Mouse (Mus musculus) hindbrain, embryonic 11.5 days (tissue): ENCODE data around the gene St6galnac3. TPM values are rescaled to one million over a fixed set of nuclear protein-coding genes. Genes with fewer than 3 reads are reported as not detected.

Experiments
- ATAC-seq: fragments of 200-750 bp; cut with Nextera tagmentation; 2 replicates; pipeline ENCODE4 v1.8.0; 2017; ENCODE audit warnings: mild to moderate bottlenecking, moderate TSS enrichment, moderate library complexity; ENCODE audit not compliant: low FRiP score
- DNase-seq: peaks from one replicate; pipeline ENCODE4 v3.0.0-alpha.2; 2015; ENCODE audit warnings: low spot score
- H3K27ac ChIP-seq: fragments of 300-500 bp; sonication (generic); 2 replicates; pipeline ENCODE4 v1.5.1; 2014; ENCODE audit warnings: mild to moderate bottlenecking, low read depth, low read length
- H3K27me3 ChIP-seq: fragments of 300-500 bp; sonication (generic); 2 replicates; pipeline ENCODE4 v1.6.1; 2014; ENCODE audit warnings: mild to moderate bottlenecking, low read length, moderate library complexity, mixed read lengths; ENCODE audit not compliant: control insufficient read depth, insufficient read depth
- H3K36me3 ChIP-seq: fragments of 300-500 bp; sonication (generic); 2 replicates; pipeline ENCODE4 v1.6.1; 2014; ENCODE audit warnings: mild to moderate bottlenecking, low read length, moderate library complexity, mixed read lengths; ENCODE audit not compliant: control insufficient read depth, insufficient read depth
- H3K4me1 ChIP-seq: fragments of 300-500 bp; sonication (generic); replicated peaks from 2 replicates; pipeline ENCODE4 v1.6.1; 2014; ENCODE audit warnings: low read length, mixed read lengths; ENCODE audit not compliant: control insufficient read depth, insufficient read depth
- H3K4me2 ChIP-seq: fragments of 300-500 bp; sonication (generic); replicated peaks from 2 replicates; pipeline ENCODE4 v1.6.1; 2014; ENCODE audit warnings: mild to moderate bottlenecking, low read depth, low read length
- H3K4me3 ChIP-seq: fragments of 300-500 bp; sonication (generic); 2 replicates; pipeline ENCODE4 v1.5.1; 2014; ENCODE audit warnings: low read depth, low read length
- H3K9ac ChIP-seq: fragments of 300-500 bp; sonication (generic); 2 replicates; pipeline ENCODE4 v1.6.1; 2014; ENCODE audit warnings: low read depth, low read length
- H3K9me3 ChIP-seq: fragments of 300-500 bp; sonication (generic); 2 replicates; pipeline ENCODE4 v1.6.1; 2016; ENCODE audit warnings: low read length; ENCODE audit not compliant: control insufficient read depth
- WGBS: fragments of 180-500 bp; shearing (Covaris S2); extraction: QIAGEN DNeasy Blood & Tissue Kit; methylation state at CpG from one replicate; pipeline ENCODE4 v1.1.7; 2014; 5-methylcytosine and 5-hydroxymethylcytosine counted together
- polyA plus RNA-seq: library from polyadenylated mRNA; unstranded; fragments of >200 nt; fragmentation: Nextera tagmentation; extraction: Ambion mirVana; gene quantifications from 2 replicates; pipeline ENCODE4 v1.2.1, GENCODE M21; 2014

Gene St6galnac3
- polyA plus RNA-seq, 1 experiment from 2014 or later = 34.8 TPM

DNA sequence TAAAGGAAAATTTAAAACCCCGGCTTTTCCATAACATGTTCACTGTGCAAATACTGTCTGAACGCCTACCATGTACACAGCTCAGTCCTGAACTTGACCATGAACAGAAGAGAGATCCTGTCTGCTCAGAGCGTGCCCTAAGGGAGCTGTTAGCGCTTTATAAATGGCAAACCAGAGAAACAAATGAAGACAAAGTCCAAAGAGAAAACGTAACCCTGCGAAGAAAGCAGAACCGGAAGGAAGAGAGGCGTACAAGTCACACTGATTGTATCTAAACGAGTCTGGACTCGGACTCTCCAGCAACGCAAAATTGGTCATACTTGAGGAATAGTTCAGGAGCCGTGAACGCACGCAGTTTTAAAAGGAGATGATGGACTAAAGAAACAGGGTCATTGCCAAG lies 82.1 kb downstream of the St6galnac3 start:
- no peak for DNase-seq
- Histone ChIP-seq H3K4me3 (no peak overlapping the region), H3K27me3 (no peaks in the 10 kb centered on the region), H3K4me1 (no peaks in the 10 kb centered on the region), H3K9me3 (no peaks in the 10 kb centered on the region), H3K4me2 (no peak overlapping the region), H3K27ac (no peak overlapping the region), H3K36me3 (no peaks in the 10 kb centered on the region), H3K9ac (no peak overlapping the region)
- WGBS = 94% methylated on average over 14 of the region's 14 CpGs
- no peak for ATAC-seq

DNA sequence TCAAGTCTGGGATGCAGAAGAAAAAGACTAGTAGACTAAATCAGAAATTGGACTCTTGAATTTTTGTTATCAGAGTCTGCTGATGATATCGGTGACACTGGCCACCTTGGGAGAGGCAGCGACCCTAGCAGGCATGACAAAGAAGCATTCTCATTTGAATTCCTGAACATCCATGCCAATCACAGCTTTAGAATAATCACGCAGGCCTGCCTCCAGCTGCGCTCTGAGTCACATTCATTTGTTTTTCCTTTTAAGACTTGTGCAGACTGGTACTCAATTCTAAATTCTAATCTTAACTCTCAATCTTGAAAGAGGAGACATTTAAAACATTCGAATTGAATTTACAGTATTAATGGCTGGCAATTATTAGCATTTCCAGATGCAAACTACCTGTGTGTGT lies 83.2 kb downstream of the St6galnac3 start:
- 52% methylated on average over 5 of the region's 5 CpGs for WGBS
- Histone ChIP-seq H3K9ac (no peak overlapping the region), H3K4me1 (no peaks in the 10 kb centered on the region), H3K27me3 (no peaks in the 10 kb centered on the region), H3K9me3 (no peaks in the 10 kb centered on the region), H3K27ac (no peak overlapping the region), H3K4me2 (no peak overlapping the region), H3K36me3 (no peaks in the 10 kb centered on the region), H3K4me3 (no peak overlapping the region)
- ATAC-seq (no peak), DNase-seq (no peak)

DNA sequence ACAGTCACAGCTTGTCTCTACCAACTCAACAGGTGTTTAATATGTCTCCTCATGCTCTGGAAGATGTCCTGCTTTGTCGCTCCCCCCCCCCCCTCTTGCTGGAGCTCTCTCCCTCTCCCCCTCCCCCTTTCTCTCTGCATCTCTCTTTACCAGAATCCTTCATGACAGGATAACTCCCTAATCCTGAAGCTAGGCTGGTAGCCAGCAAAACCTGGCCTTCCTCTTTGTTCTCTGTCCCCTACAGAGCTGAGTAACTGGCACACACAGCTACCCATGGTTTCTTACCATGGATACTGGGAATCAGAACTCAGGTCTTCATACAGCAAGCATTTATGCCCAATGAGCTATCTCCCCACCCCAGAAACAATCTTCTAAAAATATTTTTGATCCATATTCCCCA lies 87.6 kb downstream of the St6galnac3 start:
- Histone ChIP-seq H3K9ac (no peak overlapping the region), H3K4me1 (no peaks in the 10 kb centered on the region), H3K27me3 (no peaks in the 10 kb centered on the region), H3K4me3 (no peak overlapping the region), H3K4me2 (no peak overlapping the region), H3K9me3 (no peaks in the 10 kb centered on the region), H3K27ac (no peak overlapping the region), H3K36me3 (no peaks in the 10 kb centered on the region)
- DNase-seq (no peak), ATAC-seq (no peak)
- whole genome bisulfite sequencing = no CpG with 5 or more reads among the region's 1 CpGs

DNA sequence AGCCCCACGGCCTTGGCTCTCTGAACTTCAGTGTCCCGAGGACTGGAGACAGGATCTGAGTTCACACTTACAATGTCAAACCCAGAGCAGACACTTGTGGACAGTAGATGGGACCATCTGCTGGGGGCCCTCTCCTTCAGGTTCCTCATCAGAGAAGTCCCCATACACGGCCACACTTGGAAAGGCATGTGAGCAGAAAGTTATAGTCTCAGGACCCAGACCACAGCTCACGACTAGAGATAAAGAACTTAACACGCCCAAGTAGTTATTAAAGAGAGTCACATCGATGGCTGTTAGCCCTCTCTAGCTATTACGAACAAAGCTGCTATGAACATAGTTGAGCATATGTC lies 88.2 kb downstream of the St6galnac3 start:
- H3K9me3 ChIP-seq = no peaks in the 10 kb centered on the region
- no peak overlapping the region for H3K4me2 ChIP-seq
- 76% methylated on average over 7 of the region's 7 CpGs for WGBS
- no peak overlapping the region for H3K27ac ChIP-seq
- no peaks in the 10 kb centered on the region for H3K36me3 ChIP-seq
- H3K9ac ChIP-seq = no peak overlapping the region
- no peaks in the 10 kb centered on the region for H3K4me1 ChIP-seq
- ATAC-seq (no peak), DNase-seq (no peak)
- no peak overlapping the region for H3K4me3 ChIP-seq
- no peaks in the 10 kb centered on the region for H3K27me3 ChIP-seq

DNA sequence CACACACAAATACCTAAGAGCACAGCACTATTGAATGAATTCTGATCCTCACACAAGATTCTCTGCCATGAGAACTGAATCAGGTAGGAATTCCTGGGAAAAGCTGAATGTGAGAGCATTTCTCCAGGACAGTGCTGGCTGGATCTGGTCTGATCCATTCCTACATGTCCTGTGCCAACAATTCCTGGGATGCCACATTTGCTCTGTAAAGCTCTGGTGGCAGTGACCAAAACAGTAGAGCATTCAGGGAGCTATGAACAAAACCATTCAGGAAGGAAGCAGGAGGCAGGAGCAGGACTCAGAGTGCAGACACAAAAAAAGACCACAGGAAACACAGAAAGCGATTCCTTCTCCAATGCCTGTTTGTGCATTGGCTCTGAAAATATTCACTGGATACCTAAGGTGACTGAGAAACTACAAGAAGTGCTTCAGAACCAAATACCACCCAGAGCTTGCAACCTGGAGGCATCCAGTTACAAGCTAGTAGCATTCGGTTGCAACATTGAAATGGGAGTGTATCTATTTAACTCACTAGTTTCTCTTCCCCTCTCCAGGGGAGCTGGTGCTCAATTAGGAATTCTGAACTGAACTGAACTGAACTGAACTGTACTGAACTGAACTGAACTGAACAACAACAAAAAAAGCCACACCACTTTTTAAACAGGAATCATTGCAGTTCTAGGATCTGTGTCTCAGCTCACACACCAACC lies 88.7 kb downstream of the St6galnac3 start:
- DNase-seq (no peak), ATAC-seq (no peak)
- no peaks in the 10 kb centered on the region for H3K36me3 ChIP-seq
- 61% methylated on average over 2 of the region's 2 CpGs for WGBS
- H3K4me2 ChIP-seq = no peak overlapping the region
- no peaks in the 10 kb centered on the region for H3K27me3 ChIP-seq
- no peak overlapping the region for H3K4me3 ChIP-seq
- H3K9ac ChIP-seq = no peak overlapping the region
- no peak overlapping the region for H3K27ac ChIP-seq
- H3K4me1 ChIP-seq = no peaks in the 10 kb centered on the region
- H3K9me3 ChIP-seq = no peaks in the 10 kb centered on the region

DNA sequence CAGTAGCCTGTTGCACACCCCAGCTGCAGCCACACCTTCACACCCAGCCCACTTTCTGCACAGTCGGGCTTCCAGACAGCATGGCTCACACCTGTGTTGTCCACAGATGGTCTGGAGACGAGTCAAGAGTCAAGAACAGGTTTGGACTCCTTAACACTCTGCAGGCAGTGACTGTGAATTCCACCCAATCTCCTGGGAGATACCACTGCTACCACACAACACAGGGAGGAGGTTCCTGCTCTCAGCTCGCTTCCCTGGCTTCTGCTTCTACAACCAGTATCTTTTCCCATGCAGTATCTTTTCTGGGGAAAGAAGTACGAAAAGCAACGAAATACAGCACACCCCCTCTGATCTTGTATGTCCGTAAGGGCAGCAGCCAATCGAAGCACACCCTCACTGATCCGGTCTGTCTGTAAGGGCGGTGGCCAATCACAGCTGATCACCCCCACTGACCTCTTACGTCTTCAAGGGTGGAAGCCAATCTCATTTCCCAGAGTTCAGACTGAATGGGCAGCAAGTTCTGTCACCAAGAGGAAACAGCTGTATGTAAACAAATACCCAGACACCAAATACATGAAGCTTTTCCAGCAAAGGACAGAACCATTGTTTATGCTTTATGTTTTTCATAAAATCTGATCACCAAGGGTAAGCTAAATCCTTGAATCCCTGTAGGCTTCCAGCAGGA lies 92.8 kb downstream of the St6galnac3 start:
- Histone ChIP-seq H3K36me3 (no peaks in the 10 kb centered on the region), H3K9me3 (no peaks in the 10 kb centered on the region), H3K4me3 (no peak overlapping the region), H3K4me1 (no peaks in the 10 kb centered on the region), H3K27me3 (no peaks in the 10 kb centered on the region), H3K27ac (no peak overlapping the region), H3K9ac (no peak overlapping the region), H3K4me2 (no peak overlapping the region)
- DNase-seq (no peak), ATAC-seq (no peak)
- WGBS = 87% methylated on average over 10 of the region's 10 CpGs

DNA sequence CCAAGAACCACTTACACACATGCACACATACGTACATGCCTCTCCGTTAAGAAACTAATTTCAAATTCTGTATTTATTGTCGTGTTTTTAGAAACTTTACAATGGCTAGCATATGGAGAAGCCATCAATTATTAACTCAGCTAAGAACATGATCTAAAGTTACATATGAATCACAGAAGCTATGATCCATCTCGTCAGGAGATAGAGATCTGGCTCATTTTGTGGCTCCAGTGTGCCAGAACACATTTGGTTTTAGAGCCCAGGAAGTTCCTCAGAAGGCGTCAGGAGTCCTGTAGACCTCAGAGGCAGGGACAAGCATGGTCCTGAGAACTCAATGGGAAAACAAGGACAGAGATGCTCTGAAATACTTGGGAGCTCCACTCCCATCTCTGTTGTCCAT lies 98.7 kb downstream of the St6galnac3 start:
- 90% methylated on average over 5 of the region's 5 CpGs for WGBS
- Histone ChIP-seq H3K9me3 (no peaks in the 10 kb centered on the region), H3K4me3 (no peak overlapping the region), H3K4me1 (no peaks in the 10 kb centered on the region), H3K4me2 (no peak overlapping the region), H3K9ac (no peak overlapping the region), H3K27me3 (no peaks in the 10 kb centered on the region), H3K36me3 (no peaks in the 10 kb centered on the region), H3K27ac (no peak overlapping the region)
- ATAC-seq (no peak), DNase-seq (no peak)

DNA sequence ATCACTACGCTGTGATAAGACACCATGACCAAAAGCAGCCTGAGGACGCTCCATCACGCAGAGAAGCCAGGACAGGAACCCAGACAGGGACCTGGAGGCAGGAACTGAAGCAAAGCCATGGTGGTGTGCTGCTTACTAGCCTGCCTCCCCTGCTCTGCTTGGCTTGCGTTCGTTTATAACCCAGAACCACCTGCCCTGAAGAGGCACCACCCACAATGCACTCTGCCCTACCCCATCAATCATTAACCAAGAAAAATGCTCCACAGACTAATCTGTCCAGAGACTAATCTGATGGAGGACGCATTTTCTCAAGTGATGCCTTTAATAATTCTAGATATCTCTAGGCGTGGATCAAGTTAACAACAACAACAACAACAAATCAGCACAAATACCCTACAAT lies 106.0 kb downstream of the St6galnac3 start:
- Histone ChIP-seq H3K9ac (no peak overlapping the region), H3K4me2 (no peak overlapping the region), H3K4me3 (no peak overlapping the region), H3K36me3 (no peaks in the 10 kb centered on the region), H3K4me1 (no peaks in the 10 kb centered on the region), H3K27me3 (no peaks in the 10 kb centered on the region), H3K9me3 (no peaks in the 10 kb centered on the region), H3K27ac (no peak overlapping the region)
- WGBS = 91% methylated on average over 7 of the region's 7 CpGs
- DNase-seq (no peak), ATAC-seq (no peak)

DNA sequence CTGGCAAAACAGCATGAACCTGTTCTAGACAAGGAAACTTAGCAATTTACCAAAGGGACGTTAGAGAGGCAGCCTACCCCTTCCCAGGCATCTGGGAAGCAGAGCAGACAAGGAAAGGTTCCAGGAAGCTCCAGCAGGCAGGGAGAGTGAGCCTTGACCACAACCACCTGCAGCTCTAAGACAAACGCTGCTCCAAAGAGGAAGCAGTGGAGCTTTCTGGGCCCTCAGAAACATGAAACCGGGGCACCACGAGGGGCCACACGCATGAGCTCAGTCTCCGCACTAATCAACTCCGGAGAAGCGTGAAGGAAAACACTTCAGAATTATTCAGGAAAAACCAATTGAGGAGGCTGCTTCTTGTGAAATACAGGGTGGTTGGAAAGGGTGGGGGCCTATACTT lies 108.1 kb downstream of the St6galnac3 start:
- no peaks in the 10 kb centered on the region for H3K4me1 ChIP-seq
- H3K27ac ChIP-seq = no peak overlapping the region
- ATAC-seq (no peak), DNase-seq (no peak)
- H3K36me3 ChIP-seq = no peaks in the 10 kb centered on the region
- H3K9ac ChIP-seq = no peak overlapping the region
- 37% methylated on average over 8 of the region's 8 CpGs for WGBS
- H3K9me3 ChIP-seq = no peaks in the 10 kb centered on the region
- no peak overlapping the region for H3K4me3 ChIP-seq
- H3K27me3 ChIP-seq = no peaks in the 10 kb centered on the region
- no peak overlapping the region for H3K4me2 ChIP-seq
